Mouse (Mus musculus) midbrain, embryonic 11.5 days (tissue): ENCODE measurements at regions not wholly inside any gene's neighbourhood (a gene's known extent, or its start where the extent isn't known, plus 50 kb on each side); places are given as distances from the start of the nearest gene placed in this dataset.

Experiments
- ATAC-seq: fragments of 200-750 bp; cut with Nextera tagmentation; 2 replicates; pipeline ENCODE4 v1.8.0; 2017; ENCODE audit warnings: moderate TSS enrichment, moderate library complexity; ENCODE audit not compliant: low FRiP score
- DNase-seq: peaks from one replicate; pipeline ENCODE4 v3.0.0; 2015; ENCODE audit warnings: low spot score; ENCODE audit errors: missing footprints
- H3K27ac ChIP-seq: fragments of 300-500 bp; sonication (generic); 2 replicates; pipeline ENCODE4 v1.5.1; 2014; ENCODE audit warnings: low read depth, low read length
- H3K27me3 ChIP-seq: fragments of 300-500 bp; sonication (generic); 2 replicates; pipeline ENCODE4 v1.6.1; 2014; ENCODE audit warnings: mild to moderate bottlenecking, low read length, moderate library complexity, mixed read lengths; ENCODE audit not compliant: control insufficient read depth, insufficient read depth
- H3K36me3 ChIP-seq: fragments of 300-500 bp; sonication (generic); 2 replicates; pipeline ENCODE4 v1.6.1; 2014; ENCODE audit warnings: mild to moderate bottlenecking, low read length, moderate library complexity, mixed read lengths; ENCODE audit not compliant: control insufficient read depth, insufficient read depth
- H3K4me1 ChIP-seq: fragments of 300-500 bp; sonication (generic); 2 replicates; pipeline ENCODE4 v1.6.1; 2014; ENCODE audit warnings: low read length; ENCODE audit not compliant: control insufficient read depth, insufficient read depth
- H3K4me2 ChIP-seq: fragments of 300-500 bp; sonication (generic); 2 replicates; pipeline ENCODE4 v1.6.1; 2014; ENCODE audit warnings: mild to moderate bottlenecking, moderate library complexity
- H3K4me3 ChIP-seq: fragments of 300-500 bp; sonication (generic); 2 replicates; pipeline ENCODE4 v1.5.1; 2014; ENCODE audit warnings: low read depth, low read length
- H3K9ac ChIP-seq: fragments of 300-500 bp; sonication (generic); 2 replicates; pipeline ENCODE4 v1.6.1; 2014; ENCODE audit warnings: low read length
- H3K9me3 ChIP-seq: fragments of 300-500 bp; sonication (generic); 2 replicates; pipeline ENCODE4 v1.6.1; 2016; ENCODE audit warnings: low read length; ENCODE audit not compliant: control insufficient read depth
- WGBS: fragments of 180-500 bp; shearing (Covaris S2); extraction: QIAGEN DNeasy Blood & Tissue Kit; methylation state at CpG from one replicate; pipeline ENCODE4 v1.1.7; 2014; 5-methylcytosine and 5-hydroxymethylcytosine counted together

DNA sequence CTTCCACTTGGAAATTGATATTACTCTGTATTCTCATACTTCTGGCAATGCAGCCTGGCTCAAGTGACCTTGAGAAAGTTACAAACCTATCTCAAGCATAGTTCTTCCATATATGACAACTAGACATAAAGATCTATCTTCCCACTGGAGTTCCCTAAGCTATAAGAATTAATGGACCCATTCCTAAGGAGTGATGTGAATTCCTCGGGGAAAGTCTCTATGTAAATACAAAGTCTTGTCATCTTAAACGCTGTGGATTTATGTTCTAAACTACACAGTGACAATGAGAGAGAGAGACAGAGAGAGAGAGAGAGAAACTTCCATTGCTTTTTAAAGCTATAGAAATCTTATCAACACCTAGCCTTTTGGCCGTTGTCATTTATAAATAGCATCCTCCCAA, 394.8 kb downstream of the Phex start:
- ATAC-seq (no peak), DNase-seq (no peak)
- H3K9ac ChIP-seq: no peak overlapping the region
- no peaks in the 10 kb centered on the region for H3K27me3 ChIP-seq
- no peaks in the 10 kb centered on the region for H3K4me1 ChIP-seq
- H3K36me3 ChIP-seq: no peaks in the 10 kb centered on the region
- 79% methylated on average over 3 of the region's 3 CpGs for WGBS
- no peak overlapping the region for H3K27ac ChIP-seq
- no peak overlapping the region for H3K4me2 ChIP-seq
- no peak overlapping the region for H3K4me3 ChIP-seq
- H3K9me3 ChIP-seq: no peaks in the 10 kb centered on the region

DNA sequence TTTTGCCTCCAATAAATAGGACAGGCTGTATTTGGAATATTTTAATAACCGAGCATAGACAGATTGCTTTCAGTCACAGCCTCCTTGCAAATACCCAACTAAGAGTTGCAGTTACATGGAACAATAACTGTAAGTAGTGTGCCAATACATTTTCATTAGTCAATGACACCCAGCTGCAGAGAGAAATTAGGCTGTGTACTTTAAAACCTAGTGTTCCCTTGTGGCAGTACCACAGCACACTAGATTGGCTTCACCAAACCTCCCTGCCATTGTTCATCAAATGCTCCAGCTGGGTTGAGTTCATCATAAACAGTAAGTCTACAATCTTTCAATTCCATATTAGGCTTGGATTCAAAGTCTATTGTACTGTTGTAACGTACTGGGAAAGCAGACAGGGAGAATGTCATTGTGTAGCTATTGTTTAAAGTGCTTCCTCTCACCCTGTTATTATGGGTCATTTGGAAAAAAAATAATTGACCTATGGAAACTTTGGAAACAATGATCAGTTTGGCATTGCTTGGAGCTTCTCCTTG, 425.1 kb downstream of the Phex start:
- WGBS: 74% methylated on average over 2 of the region's 2 CpGs
- ATAC-seq (no peak), DNase-seq (no peak)
- Histone ChIP-seq H3K36me3 (no peaks in the 10 kb centered on the region), H3K4me1 (no peaks in the 10 kb centered on the region), H3K27me3 (no peaks in the 10 kb centered on the region), H3K4me2 (no peak overlapping the region), H3K9me3 (no peaks in the 10 kb centered on the region), H3K9ac (no peak overlapping the region), H3K4me3 (no peak overlapping the region), H3K27ac (no peak overlapping the region)

DNA sequence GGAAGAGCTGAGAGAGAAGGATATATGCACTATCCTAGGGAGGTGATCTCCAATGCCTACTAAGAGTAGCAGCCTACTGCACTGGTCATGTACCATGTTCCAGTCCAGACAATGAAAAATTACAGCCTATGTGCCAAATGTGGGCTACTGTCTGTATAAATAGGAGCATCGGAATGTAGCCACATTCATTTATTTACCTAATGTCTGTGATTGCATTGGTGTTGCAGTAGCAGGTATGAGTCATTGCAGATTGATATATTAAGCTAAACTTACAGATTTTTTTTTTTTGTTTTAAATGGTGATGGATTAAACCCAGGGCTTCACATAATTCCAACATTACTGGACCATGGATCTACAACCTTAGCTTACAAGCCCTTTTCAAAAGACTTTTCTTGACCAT, 468.0 kb downstream of the Phex start:
- Histone ChIP-seq H3K4me1 (no peaks in the 10 kb centered on the region), H3K9me3 (no peaks in the 10 kb centered on the region), H3K27me3 (no peaks in the 10 kb centered on the region), H3K4me3 (no peak overlapping the region), H3K4me2 (no peak overlapping the region), H3K36me3 (no peaks in the 10 kb centered on the region), H3K9ac (no peak overlapping the region), H3K27ac (no peak overlapping the region)
- 88% methylated on average over 1 of the region's 1 CpGs for WGBS
- DNase-seq (no peak), ATAC-seq (no peak)

DNA sequence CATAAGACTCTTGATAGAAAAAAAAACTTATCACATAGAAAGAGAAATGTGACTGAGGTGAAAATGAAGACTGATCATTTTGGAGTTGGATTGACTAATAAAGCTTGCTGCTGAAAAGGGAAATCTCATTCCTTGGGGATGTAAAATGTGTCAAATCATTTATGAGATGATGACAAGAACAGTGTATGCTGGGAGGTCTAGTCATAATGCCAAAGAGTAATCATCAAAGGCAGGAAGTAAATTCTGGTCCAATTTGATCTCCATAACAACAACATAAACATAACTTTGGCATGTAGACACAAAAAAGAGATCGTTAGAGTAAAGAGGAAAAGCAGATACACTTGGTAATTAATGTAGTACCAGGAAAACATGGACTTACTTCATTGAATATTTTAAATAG, 470.9 kb downstream of the Phex start:
- Histone ChIP-seq H3K4me2 (no peak overlapping the region), H3K36me3 (no peaks in the 10 kb centered on the region), H3K4me3 (no peak overlapping the region), H3K9ac (no peak overlapping the region), H3K4me1 (no peaks in the 10 kb centered on the region), H3K9me3 (no peaks in the 10 kb centered on the region), H3K27me3 (no peaks in the 10 kb centered on the region), H3K27ac (no peak overlapping the region)
- WGBS: 76% methylated on average over 1 of the region's 1 CpGs
- ATAC-seq: no peak
- DNase-seq: no peak

DNA sequence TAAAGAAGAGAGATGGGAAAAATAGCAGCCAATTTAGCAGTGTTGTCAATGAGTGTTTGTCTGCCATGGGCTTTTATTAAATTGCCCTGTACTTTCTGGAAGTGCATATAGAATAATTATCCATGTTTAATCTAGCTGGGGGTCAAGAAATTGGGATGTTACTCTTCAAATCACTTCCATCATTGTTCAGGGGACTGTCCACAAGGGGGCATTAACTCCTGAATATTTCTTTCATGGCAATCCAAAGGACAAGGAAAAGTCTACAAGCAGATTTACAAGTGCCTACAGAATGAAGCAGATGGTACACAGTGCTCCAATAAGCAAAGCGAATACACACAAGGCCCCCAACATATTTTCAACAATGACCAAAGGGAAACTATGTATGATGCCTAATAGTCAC, 501.7 kb downstream of the Phex start:
- DNase-seq: no peak
- Histone ChIP-seq H3K27ac (no peak overlapping the region), H3K36me3 (no peaks in the 10 kb centered on the region), H3K4me3 (no peak overlapping the region), H3K27me3 (no peaks in the 10 kb centered on the region), H3K4me1 (no peaks in the 10 kb centered on the region), H3K4me2 (no peak overlapping the region), H3K9ac (no peak overlapping the region), H3K9me3 (no peaks in the 10 kb centered on the region)
- WGBS: 61% methylated on average over 1 of the region's 1 CpGs
- no peak for ATAC-seq
